Mouse (Mus musculus) cerebellum, adult (tissue): ENCODE measurements around the gene Gm20388.

Experiments used
- ATAC-seq: cut with Nextera tagmentation; 2 replicates; pipeline ENCODE4 v1.9.2; 2017; ENCODE audit warnings: mild to moderate bottlenecking, moderate library complexity, mixed read lengths; ENCODE audit not compliant: insufficient number of reproducible peaks, low FRiP score, low TSS enrichment

The Gm20388 gene

GRCm38 (mm10) chr8:122011066-122011588, 2100.5 kb downstream of the Gm20388 start:
- ATAC-seq: no peak

GRCm38 (mm10) chr8:122014606-122015005, 2104.0 kb downstream of the Gm20388 start:
- no peak for ATAC-seq

- ATAC-seq: no peak
These were observed 2107.6 kb downstream of the Gm20388 start for GRCm38 (mm10) chr8:122018046-122018831.

- ATAC-seq: no peak
These were observed 2108.5 kb downstream of the Gm20388 start for GRCm38 (mm10) chr8:122019162-122019561.

- no peak for ATAC-seq
These were observed 2109.6 kb downstream of the Gm20388 start for GRCm38 (mm10) chr8:122020050-122020771.

- ATAC-seq: no peak
These were observed 2111.1 kb downstream of the Gm20388 start for GRCm38 (mm10) chr8:122021725-122022124.

- ATAC-seq: no peak
These were observed 2111.6 kb downstream of the Gm20388 start for GRCm38 (mm10) chr8:122022274-122022673.

GRCm38 (mm10) chr8:122022705-122023104, 2112.1 kb downstream of the Gm20388 start:
- ATAC-seq: no peak

- no peak for ATAC-seq
These were observed 2114.9 kb downstream of the Gm20388 start for GRCm38 (mm10) chr8:122025546-122025945.

GRCm38 (mm10) chr8:122028116-122028515, 2117.5 kb downstream of the Gm20388 start:
- no peak for ATAC-seq

- ATAC-seq: no peak
These were observed 2120.3 kb downstream of the Gm20388 start for GRCm38 (mm10) chr8:122030965-122031364.

GRCm38 (mm10) chr8:122032741-122033140, 2122.1 kb downstream of the Gm20388 start:
- no peak for ATAC-seq

GRCm38 (mm10) chr8:122035543-122035942, 2124.9 kb downstream of the Gm20388 start:
- no peak for ATAC-seq

- ATAC-seq: no peak
These were observed 2125.7 kb downstream of the Gm20388 start for GRCm38 (mm10) chr8:122036325-122036724.

GRCm38 (mm10) chr8:122037279-122037678, 2126.6 kb downstream of the Gm20388 start:
- ATAC-seq: no peak

GRCm38 (mm10) chr8:122038076-122038475, 2127.4 kb downstream of the Gm20388 start:
- no peak for ATAC-seq

- ATAC-seq: no peak
These were observed 2128.8 kb downstream of the Gm20388 start for GRCm38 (mm10) chr8:122039452-122039851.

- no peak for ATAC-seq
These were observed 2136.7 kb downstream of the Gm20388 start for GRCm38 (mm10) chr8:122047206-122047870.

- ATAC-seq: peak; percentile 37; the same call in 1 of the 2 replicates
These were observed 2138.6 kb downstream of the Gm20388 start for GRCm38 (mm10) chr8:122049266-122049665.

- no peak for ATAC-seq
These were observed 2139.3 kb downstream of the Gm20388 start for GRCm38 (mm10) chr8:122049923-122050322.

- ATAC-seq: no peak; the same call in 1 of the 2 replicates
These were observed 2140.0 kb downstream of the Gm20388 start for GRCm38 (mm10) chr8:122050620-122051019.
